Comparison of ENCODE assay signal across 14 mouse cellular contexts in genomic region chr6:91145572-91145971, GRCm38 (mm10). TPM values are rescaled to one million over a fixed set of nuclear protein-coding genes. Genes with fewer than 3 reads are reported as not detected.
DNase-seq lines count a peak whose midpoint lies in the region; ATAC-seq and TF ChIP-seq lines count a peak whose summit lies in the region.
"Had no signal": no experiment of that assay in that cellular context is flagged by ENCODE, and none has a peak within 500 bp of the region (broad histone marks: within the 10 kb centered on the region; RNA-seq: fewer than 3 reads in every experiment).

No protein-coding gene starts in this region.

- no peaks in the 10 kb centered on the region for H3K27me3 ChIP-seq in liver, adult 2 months (ENCODE audit: control insufficient read depth, insufficient read depth, low read length)
- H3K27me3 ChIP-seq in hindbrain, postnatal 0 days (ENCODE audit: insufficient read depth, low read length): no peaks in the 10 kb centered on the region
- no peaks in the 10 kb centered on the region for H3K27me3 ChIP-seq in neural tube, embryonic 14.5 days (ENCODE audit: control insufficient read depth, insufficient read depth, low read length)
- H3K27me3 ChIP-seq: embryonic facial prominence, embryonic 13.5 days; lung, embryonic 15.5 days had no signal

- intact Hi-C loops in left cerebral cortex, postnatal 4 days (cut with DNase I): loop anchor here (10.0 kb wide), 1 partner anchor 321 kb away; no protein-coding TSS in a partner anchor

- H3K9me3 ChIP-seq in hindbrain, postnatal 0 days (ENCODE audit: low read length): no peaks in the 10 kb centered on the region
- no peaks in the 10 kb centered on the region for H3K9me3 ChIP-seq in neural tube, embryonic 14.5 days (ENCODE audit: control insufficient read depth, low read length)
- H3K9me3 ChIP-seq: embryonic facial prominence, embryonic 13.5 days; lung, embryonic 15.5 days had no signal

- no peak overlapping the region for H3K9ac ChIP-seq in liver, adult 2 months (ENCODE audit: low read depth, low read length)
- no peak overlapping the region for H3K9ac ChIP-seq in hindbrain, postnatal 0 days (replicated peaks; ENCODE audit: low read length)
- no peak overlapping the region for H3K9ac ChIP-seq in neural tube, embryonic 14.5 days (replicated peaks; ENCODE audit: low read depth, low read length)
- H3K9ac ChIP-seq: embryonic facial prominence, embryonic 13.5 days; lung, embryonic 15.5 days had no signal

- peaks cover 8% of the 10 kb centered on the region for H3K4me1 ChIP-seq in liver, adult 2 months (ENCODE audit: control insufficient read depth, insufficient read depth, low read length)
- peaks cover 22% of the 10 kb centered on the region; the same call in 1 of the 2 replicates for H3K4me1 ChIP-seq in hindbrain, postnatal 0 days (ENCODE audit: insufficient read depth, low read length)
- H3K4me1 ChIP-seq in neural tube, embryonic 14.5 days (ENCODE audit: control insufficient read depth, insufficient read depth, low read length): peaks cover 16% of the 10 kb centered on the region; the same call in 1 of the 2 replicates
- H3K4me1 ChIP-seq: lung, embryonic 15.5 days had no signal

- TF ChIP-seq POLR2A in liver, adult 2 months (IDR thresholded peaks at IDR 0.05; ENCODE audit: extremely low read depth, insufficient read depth, low read length): no peak

- no peak overlapping the region for H3K4me3 ChIP-seq in liver, adult 2 months (ENCODE audit: insufficient read depth, low read depth, low read length)
- no peak overlapping the region for H3K4me3 ChIP-seq in hindbrain, postnatal 0 days (ENCODE audit: low read length)
- H3K4me3 ChIP-seq in neural tube, embryonic 14.5 days (ENCODE audit: low read depth, low read length): no peak overlapping the region
- H3K4me3 ChIP-seq: embryonic facial prominence, embryonic 13.5 days; layer of hippocampus, adult 2 months; lung, embryonic 15.5 days had no signal

- ATAC-seq in hindbrain, postnatal 0 days: no peak
- ATAC-seq in neural tube, embryonic 14.5 days (ENCODE audit: low read depth): no peak

- no peak overlapping the region for H3K4me2 ChIP-seq in hindbrain, postnatal 0 days (ENCODE audit: low read depth, low read length)
- H3K4me2 ChIP-seq in neural tube, embryonic 14.5 days (ENCODE audit: low read depth, low read length): no peak overlapping the region
- H3K4me2 ChIP-seq: embryonic facial prominence, embryonic 13.5 days; lung, embryonic 15.5 days had no signal

- peak overlapping the region; percentile 74 for H3K27ac ChIP-seq in liver, adult 2 months (replicated peaks; ENCODE audit: insufficient read depth, low read depth, low read length)
- H3K27ac ChIP-seq in hindbrain, postnatal 0 days: peak overlapping the region; percentile 84
- H3K27ac ChIP-seq in neural tube, embryonic 14.5 days (ENCODE audit: low read depth, low read length): peak overlapping the region; percentile 84
- H3K27ac ChIP-seq: embryonic facial prominence, embryonic 13.5 days; lung, embryonic 15.5 days had no signal

- TF ChIP-seq CTCF in liver, adult 2 months (IDR thresholded peaks at IDR 0.05; ENCODE audit: low read depth, low read length): 0 out of 2 replicates have a peak, but pooled peaks have one; percentile 1
- no peak for TF ChIP-seq CTCF in hindbrain, postnatal 0 days (IDR thresholded peaks at IDR 0.05; ENCODE audit: low read depth)

- no peaks in the 10 kb centered on the region for H3K36me3 ChIP-seq in liver, adult 2 months (ENCODE audit: control insufficient read depth, insufficient read depth, low read length)
- H3K36me3 ChIP-seq in hindbrain, postnatal 0 days (ENCODE audit: insufficient read depth, low read length): no peaks in the 10 kb centered on the region
- no peaks in the 10 kb centered on the region for H3K36me3 ChIP-seq in neural tube, embryonic 14.5 days (ENCODE audit: control insufficient read depth, insufficient read depth, low read length)
- H3K36me3 ChIP-seq: embryonic facial prominence, embryonic 13.5 days; lung, embryonic 15.5 days had no signal

- no peaks in the 10 kb centered on the region for H3K79me2 ChIP-seq in liver, adult 2 months (ENCODE audit: control insufficient read depth, insufficient read depth, low read length)

- DNase-seq in adrenal gland, postnatal 10 days: peak; percentile 24
- DNase-seq in adrenal gland, adult 8-10 months: no peak
- no peak for DNase-seq in liver, adult 2 months (ENCODE audit: extremely low read depth, low read depth, low spot score)
- DNase-seq in liver (no peak), adipocyte (ENCODE audit: low spot score) (no peak)
- no peak for DNase-seq in hindbrain, postnatal 0 days (ENCODE audit: low spot score)
- DNase-seq in left cerebral cortex, postnatal 4 days: no peak
- DNase-seq: cerebellum, postnatal 14 days; heart, adult 18-20 months; thymus, postnatal 14 days had no signal

- 35% methylated on average over 5 of the region's 5 CpGs for WGBS in liver, adult 2 months
- WGBS in hindbrain, postnatal 0 days: 53% methylated on average over 5 of the region's 5 CpGs
- WGBS in neural tube, embryonic 14.5 days: 71% methylated on average over 5 of the region's 5 CpGs

RNA-seq across cellular contexts. Expression of gene Hdac11, which starts 10.9 kb away (rescaled TPM):
- 10 to 100 TPM in 1 of 2 experiments, 1 to 10 TPM in 1; 9.7 to 12.3 TPM for total RNA-seq in adrenal gland, postnatal 10 days (2021)
- 10 to 100 TPM in 3 of 4 experiments, 1 to 10 TPM in 1; 9.8 to 26.5 (median 20.6) TPM for total RNA-seq in adrenal gland, adult 8-10 months (2022)
- 37.2 and 42.9 TPM in 2 replicates for total RNA-seq in liver, adult 2 months (2014; rRNA removed)
- 58.4 and 60.5 TPM in 2 replicates for polyA plus RNA-seq in liver, adult 2 months (2012; rRNA removed)
- total RNA-seq in hindbrain, postnatal 0 days (2014; rRNA removed): 100 and 111 TPM in 2 replicates
- 50.1 and 50.7 TPM in 2 replicates for polyA plus RNA-seq in hindbrain, postnatal 0 days (2015; fragmentation: Nextera tagmentation; extraction: Ambion mirVana)
- polyA plus RNA-seq in neural tube, embryonic 14.5 days (2014; fragmentation: Nextera tagmentation; extraction: Ambion mirVana): 43.0 and 50.0 TPM in 2 replicates
- total RNA-seq in left cerebral cortex, postnatal 4 days (2021): 10 to 100 TPM; 67.9 to 78.2 TPM

RNA-seq across cellular contexts. Expression of gene Nup210, which starts 28.9 kb away (rescaled TPM):
- 10 to 100 TPM; 10.1 to 18.0 TPM for total RNA-seq in adrenal gland, postnatal 10 days (2021)
- total RNA-seq in adrenal gland, adult 8-10 months (2022): 10 to 100 TPM in 2 of 4 experiments, 1 to 10 TPM in 2; 3.5 to 14.2 (median 9.0) TPM
- 12.2 and 14.9 TPM in 2 replicates for total RNA-seq in liver, adult 2 months (2014; rRNA removed)
- 13.8 and 18.3 TPM in 2 replicates for polyA plus RNA-seq in liver, adult 2 months (2012; rRNA removed)
- total RNA-seq in hindbrain, postnatal 0 days (2014; rRNA removed): 63.0 and 76.0 TPM in 2 replicates
- polyA plus RNA-seq in hindbrain, postnatal 0 days (2015; fragmentation: Nextera tagmentation; extraction: Ambion mirVana): 14.7 and 15.6 TPM in 2 replicates
- 18.3 and 21.5 TPM in 2 replicates for polyA plus RNA-seq in neural tube, embryonic 14.5 days (2014; fragmentation: Nextera tagmentation; extraction: Ambion mirVana)
- 10 to 100 TPM; 43.6 to 49.4 TPM for total RNA-seq in left cerebral cortex, postnatal 4 days (2021)
